Comparison of ENCODE assay signal across 7 mouse cellular contexts in genomic region chr7:109438781-109439591, GRCm38 (mm10). TPM values are rescaled to one million over a fixed set of nuclear protein-coding genes. Genes with fewer than 3 reads are reported as not detected.
DNase-seq lines count a peak whose midpoint lies in the region; ATAC-seq and TF ChIP-seq lines count a peak whose summit lies in the region.

TSS of gene Stk33 (minus strand) at chr7:109439081.

- WGBS in hindbrain, embryonic 11.5 days = under 1% methylated on average over 61 of the region's 62 CpGs
- under 1% methylated on average over 62 of the region's 62 CpGs for WGBS in limb, embryonic 13.5 days
- WGBS in midbrain, embryonic 12.5 days = 1% methylated on average over 62 of the region's 62 CpGs
- under 1% methylated on average over 62 of the region's 62 CpGs for WGBS in stomach, embryonic 16.5 days

- H3K9ac ChIP-seq in ES-E14 (ENCODE audit: insufficient read depth, low read depth, low read length, poor library complexity, severe bottlenecking) = peak within 1 kb of the TSS; percentile 66
- peak within 1 kb of the TSS; percentile 83 for H3K9ac ChIP-seq in hindbrain, embryonic 11.5 days (ENCODE audit: low read depth, low read length)
- peak within 1 kb of the TSS; percentile 67 for H3K9ac ChIP-seq in limb, embryonic 13.5 days
- H3K9ac ChIP-seq in midbrain, embryonic 12.5 days (replicated peaks) = peak within 1 kb of the TSS; percentile 65
- peak within 1 kb of the TSS; percentile 72 for H3K9ac ChIP-seq in stomach, embryonic 16.5 days (ENCODE audit: low read length)

- in situ Hi-C loops in ES-E14 (cut with MboI; ENCODE audit: low sequenced_read_pairs in 2 of 2, unreplicated experiment in 2 of 2) = loop anchor here in 1 of 2 experiments (25.0 kb wide), 1 partner anchor 302 kb away; no protein-coding TSS in a partner anchor

- H3K9me3 ChIP-seq in ES-E14 (ENCODE audit: control insufficient read depth, insufficient read depth, low read depth, low read length) = no peaks in the 10 kb centered on the region
- H3K9me3 ChIP-seq in hindbrain, embryonic 11.5 days (ENCODE audit: control insufficient read depth, low read length) = no peaks in the 10 kb centered on the region
- no peaks in the 10 kb centered on the region for H3K9me3 ChIP-seq in limb, embryonic 13.5 days
- no peaks in the 10 kb centered on the region for H3K9me3 ChIP-seq in midbrain, embryonic 12.5 days
- H3K9me3 ChIP-seq in stomach, embryonic 16.5 days (replicated peaks; ENCODE audit: control insufficient read depth, low read length) = no peaks in the 10 kb centered on the region

- peak; percentile 54 for DNase-seq in ES-E14 (ENCODE audit: low read depth, low spot score)
- DNase-seq in adrenal gland, postnatal 36 days = peak; percentile 45 to 49
- DNase-seq in frontal cortex, postnatal 36 days (ENCODE audit: low spot score in 2 of 2) = peak; percentile 18 to 25
- peak; percentile 86 for DNase-seq in hindbrain, embryonic 11.5 days (ENCODE audit: low spot score)

- H3K36me3 ChIP-seq in ES-E14 (ENCODE audit: control insufficient read depth, insufficient read depth, low read length, poor library complexity, severe bottlenecking) = no peaks in the 10 kb centered on the region
- no peaks in the 10 kb centered on the region for H3K36me3 ChIP-seq in hindbrain, embryonic 11.5 days (ENCODE audit: control insufficient read depth, insufficient read depth, low read length)
- H3K36me3 ChIP-seq in limb, embryonic 13.5 days = no peaks in the 10 kb centered on the region
- no peaks in the 10 kb centered on the region for H3K36me3 ChIP-seq in midbrain, embryonic 12.5 days
- H3K36me3 ChIP-seq in stomach, embryonic 16.5 days (ENCODE audit: control insufficient read depth, insufficient read depth, low read length) = no peaks in the 10 kb centered on the region

- ATAC-seq in hindbrain, embryonic 11.5 days (ENCODE audit: low FRiP score) = peak; percentile 89
- ATAC-seq in limb, embryonic 13.5 days (ENCODE audit: low FRiP score, low read depth) = peak; percentile 84
- peak; percentile 85 for ATAC-seq in midbrain, embryonic 12.5 days (ENCODE audit: low FRiP score, low read depth)
- ATAC-seq in stomach, embryonic 16.5 days (ENCODE audit: insufficient read depth, low FRiP score) = peak; percentile 62

- peaks cover 0 to 2% of the 10 kb centered on the region in 2 experiments; a peak in 1 of 4 replicates for H3K4me1 ChIP-seq in ES-E14 (ENCODE audit: control insufficient read depth in 2 of 2, insufficient read depth in 2 of 2, low read length in 2 of 2, poor library complexity in 1 of 2)
- H3K4me1 ChIP-seq in hindbrain, embryonic 11.5 days (replicated peaks; ENCODE audit: control insufficient read depth, insufficient read depth, low read length) = no peaks in the 10 kb centered on the region; the same call in 1 of the 2 replicates
- peaks cover 13% of the 10 kb centered on the region; the same call in 1 of the 2 replicates for H3K4me1 ChIP-seq in limb, embryonic 13.5 days
- peaks cover 37% of the 10 kb centered on the region; the same call in 1 of the 2 replicates for H3K4me1 ChIP-seq in midbrain, embryonic 12.5 days
- peaks cover 9% of the 10 kb centered on the region; the same call in 1 of the 2 replicates for H3K4me1 ChIP-seq in stomach, embryonic 16.5 days (ENCODE audit: control insufficient read depth, insufficient read depth, low read length)

- H3K4me3 ChIP-seq in ES-E14 (ENCODE audit: insufficient read depth in 1 of 2, low read depth in 1 of 2, low read length in 2 of 2, poor library complexity in 1 of 2, severe bottlenecking in 1 of 2) = peak within 1 kb of the TSS; percentile 56 to 64
- peak within 1 kb of the TSS; percentile 46 for H3K4me3 ChIP-seq in hindbrain, embryonic 11.5 days (ENCODE audit: low read depth, low read length)
- H3K4me3 ChIP-seq in limb, embryonic 13.5 days = peak within 1 kb of the TSS; percentile 57
- peak within 1 kb of the TSS; percentile 51 for H3K4me3 ChIP-seq in midbrain, embryonic 12.5 days
- H3K4me3 ChIP-seq in stomach, embryonic 16.5 days (replicated peaks; ENCODE audit: low read length) = peak within 1 kb of the TSS; percentile 50

- no peaks in the 10 kb centered on the region; the same call in 1 of the 2 replicates for H3K27me3 ChIP-seq in hindbrain, embryonic 11.5 days (ENCODE audit: control insufficient read depth, insufficient read depth, low read length)
- H3K27me3 ChIP-seq in limb, embryonic 13.5 days = peaks cover 26% of the 10 kb centered on the region
- H3K27me3 ChIP-seq in midbrain, embryonic 12.5 days = no peaks in the 10 kb centered on the region
- peaks cover 8% of the 10 kb centered on the region; the same call in 1 of the 2 replicates for H3K27me3 ChIP-seq in stomach, embryonic 16.5 days (ENCODE audit: control insufficient read depth, insufficient read depth, low read length)

- peak within 1 kb of the TSS; percentile 92 for H3K4me2 ChIP-seq in hindbrain, embryonic 11.5 days (replicated peaks; ENCODE audit: low read depth, low read length)
- peak within 1 kb of the TSS; percentile 88 for H3K4me2 ChIP-seq in limb, embryonic 13.5 days (replicated peaks)
- peak within 1 kb of the TSS; percentile 66 for H3K4me2 ChIP-seq in midbrain, embryonic 12.5 days (replicated peaks)
- peak within 1 kb of the TSS; percentile 98 for H3K4me2 ChIP-seq in stomach, embryonic 16.5 days (ENCODE audit: low read depth, low read length)

- no peak within 1 kb of the TSS for H3K27ac ChIP-seq in ES-E14 (ENCODE audit: insufficient read depth, low read depth, low read length, poor library complexity, severe bottlenecking)
- peak within 1 kb of the TSS; percentile 85 for H3K27ac ChIP-seq in hindbrain, embryonic 11.5 days (ENCODE audit: low read depth, low read length)
- no peak within 1 kb of the TSS for H3K27ac ChIP-seq in limb, embryonic 13.5 days
- H3K27ac ChIP-seq in midbrain, embryonic 12.5 days (replicated peaks) = peak within 1 kb of the TSS; percentile 94
- H3K27ac ChIP-seq in stomach, embryonic 16.5 days (ENCODE audit: low read length) = 0 out of 2 replicates have a peak within 1 kb of the TSS, but pooled peaks have one; percentile 10

TF ChIP-seq in ES-E14, 5 proteins besides CTCF, POLR2A, EP300 and RAD21:
- TF ChIP-seq HCFC1 (IDR thresholded peaks at IDR 0.05; ENCODE audit: borderline replicate concordance, insufficient read depth, low read length) (no peak), ZNF384 (IDR thresholded peaks at IDR 0.05; ENCODE audit: low read depth, low read length) (no peak), CHD2 (IDR thresholded peaks at IDR 0.05; ENCODE audit: low read depth, low read length) (no peak), ZC3H11A (IDR thresholded peaks at IDR 0.05; ENCODE audit: borderline replicate concordance, low read depth, low read length) (no peak), MAFK (IDR thresholded peaks at IDR 0.05; ENCODE audit: insufficient read depth, low read depth, low read length) (no peak)

RNA-seq across cellular contexts. Expression of gene Stk33, which starts in this region (rescaled TPM):
- total RNA-seq in ES-E14 (2012; rRNA removed) = 0.31 TPM in 1 of 2 replicates, not detected in the other
- total RNA-seq in adrenal gland, postnatal 36 days (2021) = under 1 TPM; 0.33 TPM
- polyA plus RNA-seq in hindbrain, embryonic 11.5 days (2014; fragmentation: Nextera tagmentation; extraction: Ambion mirVana) = 12.4 and 14.7 TPM in 2 replicates
- polyA plus RNA-seq in limb, embryonic 13.5 days (2015; fragmentation: Nextera tagmentation; extraction: Ambion mirVana) = 1.5 and 1.6 TPM in 2 replicates
- 20.8 and 27.0 TPM in 2 replicates for polyA plus RNA-seq in midbrain, embryonic 12.5 days (2016; fragmentation: Nextera tagmentation; extraction: Ambion mirVana)
- polyA plus RNA-seq in stomach, embryonic 16.5 days (2015; fragmentation: Nextera tagmentation; extraction: Ambion mirVana) = 0.65 and 0.66 TPM in 2 replicates

Comparison
In these comparisons a context has a peak if more than half of its experiments do, and no peak if none do; other contexts are left out.
1. Peak in DNase-seq, H3K4me3 ChIP-seq and H3K9ac ChIP-seq in ES-E14; RNA of the gene not detected or under 1 TPM.
2. Peak in DNase-seq in adrenal gland, postnatal 36 days; RNA of the gene not detected or under 1 TPM.
3. Peak in ATAC-seq, H3K4me3 ChIP-seq, H3K27ac ChIP-seq, H3K9ac ChIP-seq and H3K4me2 ChIP-seq in stomach, embryonic 16.5 days; RNA of the gene not detected or under 1 TPM.
4. DNase-seq: peak in every context shown above with its lines; median percentile 86 in hindbrain, embryonic 11.5 days; 54 in ES-E14; 47 in adrenal gland, postnatal 36 days; 22 in frontal cortex, postnatal 36 days.
5. H3K27ac ChIP-seq: peak in hindbrain, embryonic 11.5 days (single experiment) and midbrain, embryonic 12.5 days (single experiment); none in ES-E14 (single experiment) and limb, embryonic 13.5 days (single experiment).
6. Peak in every context shown above with its lines, with median percentiles within 50 percentile points of each other: H3K4me3 ChIP-seq, H3K9ac ChIP-seq, ATAC-seq and H3K4me2 ChIP-seq.